Mouse (Mus musculus) embryonic fibroblast, embryonic 13.5 days (primary cell): ENCODE measurements around the gene Ltc4s. TPM values are rescaled to one million over a fixed set of nuclear protein-coding genes. Genes with fewer than 3 reads are reported as not detected.

Experiments used
- H3K27ac ChIP-seq: 2 replicates; pipeline ENCODE4 v1.5.1; 2012; ENCODE audit warnings: low read length, control low read depth, inconsistent platforms; ENCODE audit not compliant: insufficient read depth
- H3K4me1 ChIP-seq: 2 replicates; pipeline ENCODE4 v1.6.1; 2011; ENCODE audit warnings: low read length; ENCODE audit not compliant: control insufficient read depth, insufficient read depth
- H3K4me3 ChIP-seq: 2 replicates; pipeline ENCODE4 v1.5.1; 2011; ENCODE audit warnings: mild to moderate bottlenecking, control low read depth, low read length; ENCODE audit not compliant: insufficient read depth
- CTCF ChIP-seq: IDR thresholded peaks from 2 replicates; pipeline ENCODE4 v1.5.1; 2011; ENCODE audit warnings: mild to moderate bottlenecking, control low read depth, low read length, moderate library complexity, borderline replicate concordance; ENCODE audit not compliant: insufficient read depth
- POLR2A ChIP-seq: IDR thresholded peaks from 2 replicates; pipeline ENCODE4 v1.6.1; 2011; ENCODE audit warnings: low read depth, mild to moderate bottlenecking, control low read depth, low read length, moderate library complexity
- polyA plus RNA-seq: library from polyadenylated mRNA; stranded (reverse); fragments of >200 nt; gene quantifications from 2 replicates; pipeline ENCODE4 v1.2.4, GENCODE M21; 2011; ENCODE audit warnings: low read depth; ENCODE audit not compliant: missing spikeins, insufficient read length

Gene Ltc4s
- polyA plus RNA-seq, 1 experiment = 0.83 TPM

DNA sequence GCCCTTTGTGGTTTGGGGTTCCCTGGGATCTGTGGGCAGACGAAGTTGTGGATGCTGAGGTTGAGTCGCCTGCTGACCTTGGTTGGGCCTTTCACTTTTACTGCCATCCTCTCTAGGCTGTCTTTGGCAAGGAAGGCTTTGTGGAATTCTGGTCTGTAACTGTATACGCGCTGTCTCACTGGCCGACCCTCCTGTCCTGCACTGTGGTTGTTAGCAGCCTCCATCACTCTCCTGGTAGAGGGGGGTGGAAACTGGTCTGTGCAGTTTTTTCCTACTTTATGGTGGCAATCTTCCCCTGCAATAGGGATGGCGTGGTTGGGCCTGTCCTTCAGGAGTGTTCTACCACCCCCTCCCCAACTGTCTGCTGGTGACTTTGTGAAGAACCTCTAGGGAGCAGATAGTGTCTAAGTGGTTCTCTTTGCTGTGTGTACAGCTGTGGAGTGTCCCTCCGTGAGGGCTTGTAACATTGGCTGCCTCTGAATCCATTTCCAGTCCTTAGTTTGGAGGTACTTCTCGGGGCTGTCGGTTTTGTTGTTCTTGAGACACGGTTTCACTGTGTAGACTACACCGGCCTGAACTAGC, 14.4 kb upstream of the Ltc4s start:
- H3K4me1 ChIP-seq = peaks cover 11% of the 10 kb centered on the region
- TF ChIP-seq CTCF = no peak
- H3K27ac ChIP-seq = peak overlapping the region; percentile 98
- no peak overlapping the region for H3K4me3 ChIP-seq

DNA sequence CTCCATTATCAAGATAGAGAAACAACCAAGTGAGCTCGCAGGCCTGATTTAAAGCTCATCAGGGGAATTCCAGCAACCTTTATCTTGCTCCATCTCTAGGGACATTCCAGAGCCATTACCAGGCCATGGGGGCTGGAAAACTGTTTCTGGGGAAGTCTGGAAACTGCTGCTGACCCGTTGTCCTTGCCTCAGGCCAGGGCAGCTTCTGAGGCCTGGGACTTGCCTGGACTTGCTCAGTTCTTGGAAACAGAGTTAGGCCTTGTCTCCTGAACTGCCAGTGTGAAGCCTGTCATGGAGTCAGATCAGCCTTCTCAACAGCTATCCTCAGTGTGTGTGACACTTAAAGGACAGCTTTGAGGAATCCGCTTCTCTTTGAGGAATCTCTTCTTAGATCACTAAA, 13.8 kb upstream of the Ltc4s start:
- TF ChIP-seq CTCF = no peak
- TF ChIP-seq POLR2A = no peak
- peak overlapping the region; percentile 98 for H3K27ac ChIP-seq

DNA sequence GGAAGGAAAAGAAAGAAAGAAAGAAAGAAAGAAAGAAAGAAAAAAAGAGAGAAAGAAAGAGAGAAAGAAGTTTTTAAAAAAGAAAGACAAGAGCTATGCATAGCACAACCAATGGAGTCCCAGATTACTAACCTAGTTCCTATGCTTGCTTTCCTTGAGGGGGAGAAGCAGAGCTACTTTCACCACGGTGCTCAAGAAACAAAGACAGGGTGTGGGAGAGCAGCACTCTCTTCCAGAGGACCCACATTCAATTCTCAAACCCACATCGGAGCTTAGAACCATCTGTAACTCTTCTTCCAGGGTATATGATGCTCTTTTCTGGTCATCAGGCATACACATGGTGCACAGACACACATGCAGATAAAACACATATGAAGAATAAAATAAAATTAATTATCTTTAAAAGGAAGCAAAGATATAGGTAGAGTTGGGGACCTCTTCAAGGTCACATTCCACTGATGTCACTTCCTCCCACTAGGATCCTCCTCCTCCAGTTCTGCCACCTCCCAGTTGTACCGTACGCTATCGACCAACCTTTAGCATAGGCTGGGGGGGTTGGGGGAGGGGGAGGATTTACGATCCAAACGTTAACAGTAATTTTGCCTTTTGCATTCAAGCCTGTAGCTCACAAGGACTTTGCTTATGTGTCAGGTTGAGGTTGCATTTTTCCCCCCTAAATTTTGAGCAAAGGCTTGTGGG, 10.2 kb upstream of the Ltc4s start:
- no peak for TF ChIP-seq CTCF
- TF ChIP-seq POLR2A = no peak
- Histone ChIP-seq H3K4me3 (no peak overlapping the region), H3K27ac (no peak overlapping the region), H3K4me1 (peaks cover 13% of the 10 kb centered on the region)

More for the DNA sequence above, 13.8 kb upstream of the Ltc4s start:
- peaks cover 11% of the 10 kb centered on the region for H3K4me1 ChIP-seq
- no peak overlapping the region for H3K4me3 ChIP-seq

DNA sequence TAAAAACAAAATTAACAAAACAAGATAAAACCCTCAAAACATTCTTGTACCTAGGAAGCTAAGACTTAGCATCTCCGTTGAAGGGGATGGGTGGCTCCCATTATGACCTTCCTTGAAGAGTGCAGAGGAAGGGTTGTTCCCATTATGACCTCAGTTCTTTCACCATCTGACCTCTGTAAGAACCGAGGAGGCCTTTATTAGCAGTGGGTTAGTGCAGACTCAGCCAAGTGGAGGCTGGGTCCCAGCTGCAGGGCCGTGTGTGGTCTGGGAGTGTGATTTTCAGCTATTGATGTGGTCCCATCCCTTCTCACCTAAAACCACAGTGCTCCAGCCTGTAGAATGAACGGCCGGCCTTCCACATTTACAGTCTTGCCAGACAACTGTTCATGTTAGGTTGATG, 6.9 kb upstream of the Ltc4s start:
- H3K4me1 ChIP-seq = peaks cover 2% of the 10 kb centered on the region; the same call in 1 of the 2 replicates
- no peak for TF ChIP-seq POLR2A
- TF ChIP-seq CTCF = no peak
- no peak overlapping the region for H3K27ac ChIP-seq
- H3K4me3 ChIP-seq = no peak overlapping the region

DNA sequence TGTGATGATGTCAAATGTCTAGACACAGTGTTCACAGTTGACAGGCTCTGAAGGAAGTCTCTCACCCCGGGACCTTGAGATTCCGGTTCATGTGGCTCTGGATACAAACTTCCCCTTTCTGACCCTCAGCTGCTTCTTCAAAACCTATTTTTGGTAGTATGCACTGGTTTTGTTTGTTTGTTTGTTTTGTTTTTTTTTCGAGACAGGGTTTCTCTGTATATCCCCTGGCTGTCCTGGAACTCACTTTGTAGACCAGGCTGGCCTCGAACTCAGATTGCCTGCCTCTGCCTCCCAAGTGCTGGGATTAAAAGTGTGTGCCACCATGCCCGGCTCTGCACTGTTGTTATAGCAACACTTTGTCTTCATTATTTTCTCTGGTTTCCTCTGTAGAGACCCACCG, 5.5 kb upstream of the Ltc4s start:
- TF ChIP-seq CTCF = no peak
- no peak for TF ChIP-seq POLR2A
- Histone ChIP-seq H3K4me1 (peaks cover 2% of the 10 kb centered on the region; the same call in 1 of the 2 replicates), H3K4me3 (no peak overlapping the region), H3K27ac (no peak overlapping the region)

DNA sequence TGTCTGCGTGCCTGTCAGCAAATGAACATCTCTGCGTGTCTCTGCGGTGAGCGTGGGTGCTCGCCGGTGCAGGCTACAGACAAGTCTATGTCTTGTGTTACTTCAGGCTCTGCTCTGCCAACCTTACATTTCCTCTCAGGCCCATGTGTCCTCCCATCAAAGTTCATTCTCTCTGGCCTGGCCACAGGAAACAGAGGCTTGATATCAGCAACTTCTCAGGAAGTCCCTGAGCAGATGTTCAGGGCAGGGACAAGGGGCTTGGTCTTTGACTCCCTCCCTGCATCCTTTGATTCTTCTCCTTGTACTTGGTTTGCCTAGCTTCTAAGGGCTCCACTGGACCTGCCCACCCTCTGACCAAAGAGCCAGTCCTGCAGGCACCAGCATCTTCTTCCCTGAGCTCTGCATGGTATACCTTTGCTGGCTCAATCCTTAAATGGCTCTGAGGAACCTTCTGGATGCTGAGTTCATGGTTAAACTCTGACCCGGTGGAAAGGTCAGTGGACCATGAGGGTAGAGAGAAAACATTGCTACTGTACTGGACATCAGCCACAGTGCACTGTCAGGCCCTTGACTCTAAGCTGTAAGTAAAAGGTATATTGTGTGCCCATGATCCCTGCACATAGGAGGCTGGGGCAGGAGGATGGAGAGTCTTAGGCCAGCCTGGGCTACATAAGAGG, 2.0 kb upstream of the Ltc4s start:
- Histone ChIP-seq H3K4me3 (no peak overlapping the region), H3K4me1 (peaks cover 8% of the 10 kb centered on the region), H3K27ac (no peak overlapping the region)
- TF ChIP-seq POLR2A (no peak), CTCF (no peak)

DNA sequence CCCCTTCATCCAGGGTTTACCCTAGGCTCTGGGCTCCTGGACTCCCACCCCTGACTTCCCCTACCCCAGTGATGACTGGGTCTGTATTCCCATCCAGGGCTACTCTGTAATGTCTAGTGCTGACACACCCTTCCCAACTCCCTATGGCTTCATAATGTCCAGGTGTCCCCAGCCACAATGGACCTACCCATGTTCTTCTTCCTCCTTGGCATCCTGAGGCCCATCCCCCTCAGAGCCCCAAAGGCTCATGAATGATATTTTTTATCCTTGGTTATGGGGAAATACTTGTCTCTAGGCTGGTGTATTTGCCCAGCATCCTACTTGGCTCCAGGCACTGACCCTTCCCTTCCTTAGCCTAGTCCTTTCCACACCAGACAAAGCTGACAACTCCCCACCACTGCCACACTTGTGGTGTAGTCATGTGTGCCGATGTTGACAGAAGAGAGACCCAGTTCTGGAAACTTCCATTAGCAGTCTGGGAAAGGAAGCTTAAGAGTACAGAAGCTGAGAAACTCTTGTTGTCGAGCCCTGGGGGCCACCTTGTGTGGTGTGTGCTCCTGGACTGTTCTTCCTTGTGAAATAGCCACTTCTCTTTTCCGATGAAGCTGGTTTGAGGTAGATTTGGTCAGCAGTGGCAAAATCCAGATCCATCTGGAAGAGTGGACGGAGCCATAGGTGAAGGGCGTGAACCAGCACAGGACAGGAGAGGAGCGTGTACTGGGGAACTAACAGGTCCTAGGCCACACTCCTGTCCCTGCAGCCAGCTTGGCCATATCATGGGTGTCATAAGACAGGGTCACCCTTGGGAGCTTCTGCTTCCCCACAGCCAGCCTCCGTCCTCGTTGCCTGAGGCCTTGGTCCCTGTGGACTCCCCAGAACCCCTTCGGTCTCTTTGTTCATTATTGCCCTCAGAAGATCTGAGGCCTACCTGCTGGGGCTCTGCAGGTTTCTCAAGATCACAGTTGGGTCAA, 690 bp upstream of the Ltc4s start:
- Histone ChIP-seq H3K4me3 (no peak overlapping the region), H3K4me1 (peaks cover 6% of the 10 kb centered on the region; the same call in 1 of the 2 replicates), H3K27ac (no peak overlapping the region)
- no peak for TF ChIP-seq POLR2A
- TF ChIP-seq CTCF = no peak

DNA sequence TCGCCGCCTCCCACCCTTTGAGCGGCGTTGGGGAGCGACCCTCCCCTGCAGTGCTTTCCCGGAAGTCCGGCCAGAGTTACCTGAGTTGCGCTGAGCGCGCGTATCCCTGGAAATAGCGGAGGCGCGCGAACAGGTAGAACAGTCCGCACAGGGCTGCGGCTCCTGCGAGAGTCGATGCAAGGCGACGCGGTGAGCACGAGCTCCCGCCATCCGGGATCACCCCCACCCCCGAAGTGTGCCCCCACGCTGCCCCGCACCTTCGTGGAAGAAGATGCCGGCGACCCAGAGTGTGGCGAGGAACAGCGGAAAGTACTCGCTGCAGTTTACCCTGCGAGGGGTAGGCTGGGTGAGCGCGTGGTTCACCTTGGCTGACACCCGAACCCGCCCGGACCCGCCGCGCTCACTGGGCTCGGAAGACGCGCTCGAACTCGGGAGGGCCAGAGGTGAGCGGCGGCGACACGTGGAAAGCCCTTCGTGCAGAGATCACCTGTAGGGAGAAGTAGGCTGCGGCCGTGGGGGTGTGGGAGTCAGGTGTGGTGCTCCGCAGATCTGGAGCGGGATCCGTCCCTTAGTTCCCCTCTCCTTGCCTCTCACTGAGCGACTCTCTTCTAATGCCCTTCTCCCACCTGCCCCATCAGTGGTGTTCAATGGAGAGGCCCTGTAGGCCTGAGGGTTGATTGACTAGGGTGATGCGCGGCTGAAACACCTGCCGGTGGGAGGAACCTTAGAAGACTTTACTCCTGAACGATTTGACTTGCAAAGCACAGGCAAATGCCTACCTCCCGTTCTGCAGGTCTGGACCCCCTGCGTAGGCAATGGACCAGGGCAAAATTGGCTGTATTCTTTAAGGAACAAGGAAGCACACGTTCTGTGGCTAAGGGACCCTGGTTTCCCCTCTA, 1.2 kb downstream of the Ltc4s start:
- TF ChIP-seq POLR2A (no peak), CTCF (no peak)
- Histone ChIP-seq H3K4me1 (peaks cover 6% of the 10 kb centered on the region; the same call in 1 of the 2 replicates), H3K4me3 (peak overlapping the region; percentile 44), H3K27ac (no peak overlapping the region)

DNA sequence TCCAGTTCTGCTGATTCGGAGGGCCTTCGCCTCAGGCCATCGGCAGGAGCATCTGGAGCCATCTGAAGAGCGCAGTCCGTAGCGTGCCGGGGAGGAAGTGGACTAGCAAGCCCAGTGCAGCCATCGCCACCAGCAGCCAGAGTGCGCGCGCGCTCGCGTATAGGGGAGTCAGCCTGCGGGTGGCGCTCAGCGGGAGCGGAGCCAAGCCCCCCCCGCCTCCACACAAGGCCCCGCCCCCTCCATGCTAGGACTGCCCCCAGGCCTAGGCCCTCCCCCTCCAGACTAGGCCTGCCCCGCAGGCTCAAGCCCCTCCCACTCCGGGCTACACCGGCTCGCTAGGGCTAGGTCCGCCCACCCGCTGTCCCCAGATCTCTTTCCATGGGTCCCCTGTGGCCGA, 1.9 kb downstream of the Ltc4s start:
- H3K27ac ChIP-seq = no peak overlapping the region

More for the DNA sequence above, 1.9 kb downstream of the Ltc4s start:
- Histone ChIP-seq H3K4me3 (peak overlapping the region; percentile 44), H3K4me1 (peaks cover 6% of the 10 kb centered on the region; the same call in 1 of the 2 replicates)
- peak; percentile 55; the same call in 1 of the 2 replicates for TF ChIP-seq CTCF
- peak; percentile 35; the same call in 1 of the 2 replicates for TF ChIP-seq POLR2A
